Mouse (Mus musculus) lung, adult 2 months (tissue): Measurements from ENCODE around the gene Adrm1.

Source experiments
- CTCF ChIP-seq: fragments of 200-500 bp; IDR thresholded peaks from 2 replicates; pipeline ENCODE4 v1.5.1; 2011; ENCODE audit warnings: mild to moderate bottlenecking, low read length, control low read depth; ENCODE audit not compliant: insufficient read depth
- POLR2A ChIP-seq: fragments of 200-500 bp; IDR thresholded peaks from 2 replicates; pipeline ENCODE4 v1.6.1; 2011; ENCODE audit warnings: low read depth, mild to moderate bottlenecking, control low read depth, low read length, borderline replicate concordance; ENCODE audit errors: extremely low read depth

DNA sequence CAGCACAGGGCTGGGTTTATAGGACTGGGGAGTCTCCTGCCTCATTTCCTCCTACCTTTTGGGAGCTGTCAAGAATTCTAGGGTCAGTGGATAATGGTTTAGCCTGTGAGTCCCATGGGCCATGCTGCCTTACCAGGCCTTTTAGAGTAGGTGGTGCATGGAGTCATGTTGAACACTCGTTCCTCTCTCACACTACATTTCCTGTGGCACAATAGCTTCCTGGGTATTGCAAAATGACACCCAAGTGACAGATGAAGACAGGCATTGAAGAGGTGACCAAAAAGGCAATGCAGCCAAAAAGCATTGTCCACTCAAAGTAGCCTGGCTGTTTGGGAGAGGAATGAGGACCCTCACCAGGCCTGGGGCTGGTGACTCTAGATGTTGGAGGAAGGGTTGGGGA lies 43.6 kb upstream of the Adrm1 start:
- TF ChIP-seq CTCF (no peak), POLR2A (no peak)
